Mouse (Mus musculus): ENCODE data around the gene Pou1f1.

Pou1f1 gene

DNA sequence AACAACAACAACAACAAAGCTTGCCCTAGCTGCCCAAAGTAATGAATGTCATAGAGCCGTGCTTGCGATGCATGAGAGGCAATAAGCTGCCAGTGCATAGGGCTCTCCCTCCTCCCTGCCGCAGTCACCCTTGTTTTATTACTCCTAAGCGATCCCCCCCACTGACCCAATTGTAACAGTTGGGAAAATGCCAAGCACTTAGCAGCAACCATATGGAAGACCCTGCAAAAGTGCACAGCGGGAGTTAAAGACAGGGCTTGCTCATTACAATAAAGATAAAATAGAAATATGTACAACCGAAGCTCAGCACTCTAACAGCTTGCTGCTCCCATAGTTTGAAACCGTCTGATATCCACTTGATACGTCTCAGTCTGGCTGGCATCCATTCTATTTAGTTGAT is 44.0 kb downstream of the Pou1f1 start:
- no peak for DNase-seq (ENCODE audit: low spot score)

DNA sequence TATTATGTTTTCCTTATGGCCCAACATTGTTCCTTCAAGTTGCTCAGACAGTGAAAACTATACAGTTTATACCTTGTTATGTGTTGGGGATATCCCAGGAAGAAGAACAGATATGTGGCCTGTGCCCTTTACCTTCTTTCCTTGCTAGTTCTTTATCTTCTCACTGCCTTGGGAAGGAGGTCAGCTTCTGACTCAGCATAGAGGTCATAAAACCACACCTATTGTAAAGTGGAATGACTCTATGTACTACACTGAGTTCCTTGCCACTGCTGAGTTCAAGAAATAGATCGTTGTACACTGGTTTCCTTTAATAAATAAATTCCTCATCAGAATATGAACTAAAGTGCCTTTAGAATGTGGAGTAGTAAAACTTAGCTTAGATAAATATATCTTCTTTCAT is 44.6 kb downstream of the Pou1f1 start:
- DNase-seq (ENCODE audit: low spot score): no peak

DNA sequence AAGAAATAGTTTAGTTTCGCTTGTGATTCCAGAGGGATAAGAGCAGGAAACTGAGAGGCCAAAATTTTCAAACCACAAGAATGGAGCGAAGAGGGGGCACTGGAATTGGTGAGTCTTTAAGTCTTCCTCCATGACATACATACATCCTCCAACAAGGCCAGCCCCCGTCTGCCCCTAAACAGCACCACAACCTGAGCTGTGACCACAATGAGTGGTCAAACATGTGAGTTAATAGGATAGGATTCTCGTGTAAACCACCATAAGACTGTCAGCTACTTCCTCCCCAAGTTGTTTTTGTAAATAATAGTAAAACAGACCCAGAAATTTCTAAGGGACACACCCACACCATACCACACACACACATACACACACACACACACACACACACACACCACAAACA is 48.5 kb downstream of the Pou1f1 start:
- no peak for DNase-seq (ENCODE audit: low spot score)

DNA sequence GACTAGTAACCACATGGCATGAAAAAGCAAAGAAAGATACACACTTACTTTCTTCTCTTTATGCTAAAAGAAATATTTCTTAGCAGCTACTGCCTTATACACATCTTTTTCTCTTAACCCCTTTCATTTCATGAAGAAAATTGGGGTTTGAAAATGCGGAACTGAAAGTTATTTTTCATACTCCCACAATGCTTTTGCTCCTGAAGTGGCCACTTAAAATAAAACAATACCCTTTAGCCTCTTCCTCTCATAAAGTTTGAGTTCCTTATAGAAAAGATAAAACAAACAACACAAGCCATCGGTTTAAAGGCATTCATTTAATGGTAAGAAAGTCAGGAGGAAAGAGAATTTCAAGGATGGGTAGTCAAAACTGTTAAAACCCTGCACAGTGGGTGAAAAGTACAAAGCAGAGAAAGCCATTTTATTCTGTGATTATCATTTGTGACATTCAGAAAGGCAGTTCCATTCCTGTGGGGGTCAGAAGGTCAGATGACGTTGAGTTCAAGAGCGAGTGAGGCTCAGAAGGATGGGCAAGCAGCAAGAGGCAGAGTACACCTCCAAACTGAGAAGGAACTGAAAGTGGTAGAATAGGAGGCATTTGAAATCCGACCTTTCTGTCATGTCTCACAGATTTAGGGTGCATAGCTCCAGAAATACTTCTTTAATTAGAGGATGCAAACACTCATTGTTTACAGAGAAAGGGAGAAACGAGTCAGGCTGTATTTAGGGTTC is 57.2 kb downstream of the Pou1f1 start:
- DNase-seq (ENCODE audit: low spot score): no peak
